Mouse (Mus musculus): ENCODE measurements around the gene Gm10490.

DNA sequence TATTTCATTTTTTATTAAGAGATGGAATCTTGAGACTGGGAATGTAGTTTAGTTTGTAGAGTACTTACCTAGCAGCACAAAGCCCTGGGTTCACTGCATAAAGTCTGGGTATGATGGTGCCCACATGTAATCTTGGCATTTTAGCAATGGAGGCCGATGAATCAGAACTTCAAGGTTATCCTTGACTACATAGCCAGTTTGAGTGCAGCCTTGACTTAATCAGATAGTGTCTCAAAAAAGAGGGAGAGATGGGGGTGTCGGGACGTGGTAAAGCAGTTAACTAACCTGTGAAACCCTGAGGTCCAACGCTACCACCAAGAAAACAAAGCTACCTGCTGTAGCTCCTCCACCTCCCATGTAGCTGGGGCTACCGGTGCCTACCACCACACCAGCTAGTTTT, 4.9 kb upstream of the Gm10490 start:
- TF ChIP-seq CTCF (IDR thresholded peaks at IDR 0.05; ENCODE audit: borderline replicate concordance, insufficient read depth, low read depth, low read length) (no peak), POLR2A (IDR thresholded peaks at IDR 0.05; ENCODE audit: borderline replicate concordance, insufficient read depth, low read length) (no peak)
